Mouse (Mus musculus) gastrocnemius, adult 18-20 months (tissue): ENCODE results near the gene Ttll1. TPM values are rescaled to one million over a fixed set of nuclear protein-coding genes. Genes with fewer than 3 reads are reported as not detected.

Experiments
- microRNA-seq: library from miRNA; unstranded; fragments of <30 nt; microRNA quantifications from one replicate; pipeline ENCODE4 v1.2.0, GENCODE M21; 2021
- total RNA-seq, 2 experiments: library from RNA; stranded (reverse); gene quantifications; 2 replicates each; pipeline ENCODE4 v1.2.3; 2021

The Ttll1 gene
- total RNA-seq, 2 experiments from 2014 or later, result 3.5 to 4.3 TPM

Small RNAs within 50 kb of the gene (microRNA-seq; reads per million reads assigned to microRNA genes)
- gene Gm24575, result not detected

Other genes with a start within 250 kb of the Ttll1 start
- 1 to 10 TPM; 5.4 to 6.0 TPM for gene Arfgap3, start 160.6 kb downstream of the Ttll1 start, total RNA-seq
- gene Pacsin2, start 46.3 kb downstream of the Ttll1 start, total RNA-seq, result 10 to 100 TPM; 49.4 to 75.6 TPM
- 1 to 10 TPM in 1 of 2 experiments, under 1 TPM in 1; 0.91 to 1.4 TPM for gene Bik, start 16.0 kb upstream of the Ttll1 start, total RNA-seq
- 10 to 100 TPM; 19.6 to 26.8 TPM for gene Tspo, start 52.7 kb upstream of the Ttll1 start, total RNA-seq
- 10 to 100 TPM; 20.4 to 22.1 TPM for gene Mcat, start 52.9 kb upstream of the Ttll1 start, total RNA-seq
- 1 to 10 TPM; 3.6 to 4.0 TPM for gene Ttll12, start 84.3 kb upstream of the Ttll1 start, total RNA-seq
- under 1 TPM; 0.14 to 0.27 TPM for gene Scube1, start 214.1 kb upstream of the Ttll1 start, total RNA-seq